Mouse (Mus musculus) testis, adult 2 months (tissue): ENCODE results near the gene Arhgef9.

ENCODE experiments used
- CTCF ChIP-seq: fragments of 200-500 bp; IDR thresholded peaks from 2 replicates; pipeline ENCODE4 v1.5.1; 2012; ENCODE audit warnings: low read depth, mild to moderate bottlenecking, inconsistent platforms, low read length, moderate library complexity; ENCODE audit not compliant: control insufficient read depth, insufficient read depth, insufficient replicate concordance
- POLR2A ChIP-seq: fragments of 200-500 bp; IDR thresholded peaks from 2 replicates; pipeline ENCODE4 v1.6.1; 2012; ENCODE audit warnings: low read depth, mild to moderate bottlenecking, inconsistent platforms, low read length, moderate library complexity; ENCODE audit not compliant: control insufficient read depth

DNA sequence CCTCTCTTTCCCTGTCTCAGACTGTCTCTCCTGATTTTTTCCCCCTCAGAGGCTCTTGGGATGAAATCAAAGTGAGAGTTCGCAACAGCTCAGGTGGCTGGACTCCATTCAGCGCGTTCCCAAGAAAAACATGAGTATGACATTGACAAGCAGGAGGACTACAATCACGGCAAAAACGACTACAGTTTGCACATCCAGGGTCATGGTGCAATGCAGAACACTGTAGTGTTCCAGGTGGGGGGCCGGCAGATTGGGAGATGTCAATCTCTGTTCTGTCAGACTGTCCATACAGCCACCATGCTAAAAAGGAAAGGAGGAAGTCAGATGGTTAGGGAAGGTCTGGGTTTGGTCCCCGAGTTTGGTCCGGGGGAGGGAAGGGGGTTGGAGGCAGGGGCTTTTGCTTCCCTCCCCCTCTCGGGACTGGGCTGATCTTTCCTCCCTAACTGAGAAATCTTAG lies 31.0 kb downstream of the Arhgef9 start:
- TF ChIP-seq CTCF = no peak
- no peak for TF ChIP-seq POLR2A
